Mouse (Mus musculus): ENCODE data around the gene Olfr286. TPM values are rescaled to one million over a fixed set of nuclear protein-coding genes. Genes with fewer than 3 reads are reported as not detected.

Gene Olfr286
- total RNA-seq, 2 experiments from 2014 or later = not detected

Other genes with a start within 250 kb of the Olfr286 start
- gene Col2a1, start 229.8 kb downstream of the Olfr286 start, total RNA-seq (2015; ENCODE audit: low replicate concordance) = not detected in 2 replicates
- not detected in 2 replicates for gene Col2a1, start 229.8 kb downstream of the Olfr286 start, total RNA-seq (2017; ENCODE audit: low replicate concordance)
- gene Pfkm, start 141.9 kb downstream of the Olfr286 start, total RNA-seq (2015; ENCODE audit: low replicate concordance) = 4.3 and 8.8 TPM in 2 replicates
- gene Pfkm, start 141.9 kb downstream of the Olfr286 start, total RNA-seq (2017; ENCODE audit: low replicate concordance) = 17.8 and 22.8 TPM in 2 replicates
- gene Senp1, start 140.7 kb downstream of the Olfr286 start, total RNA-seq (2015; ENCODE audit: low replicate concordance) = 35.0 and 47.4 TPM in 2 replicates
- 42.2 and 49.9 TPM in 2 replicates for gene Senp1, start 140.7 kb downstream of the Olfr286 start, total RNA-seq (2017; ENCODE audit: low replicate concordance)
- gene Asb8, start 68.8 kb downstream of the Olfr286 start, total RNA-seq (2015; ENCODE audit: low replicate concordance) = 8.8 and 28.8 TPM in 2 replicates
- 4.2 and 8.1 TPM in 2 replicates for gene Asb8, start 68.8 kb downstream of the Olfr286 start, total RNA-seq (2017; ENCODE audit: low replicate concordance)
- not detected in 2 replicates for gene Ccdc184, start 67.3 kb downstream of the Olfr286 start, total RNA-seq (2015; ENCODE audit: low replicate concordance)
- gene Ccdc184, start 67.3 kb downstream of the Olfr286 start, total RNA-seq (2017; ENCODE audit: low replicate concordance) = not detected in 2 replicates
- not detected in 2 replicates for gene Olfr288, start 38.9 kb downstream of the Olfr286 start, total RNA-seq (2015; ENCODE audit: low replicate concordance)
- not detected in 2 replicates for gene Olfr288, start 38.9 kb downstream of the Olfr286 start, total RNA-seq (2017; ENCODE audit: low replicate concordance)
- gene Gm44579, start 13.5 kb downstream of the Olfr286 start, total RNA-seq (2015; ENCODE audit: low replicate concordance) = not detected in 2 replicates
- gene Gm44579, start 13.5 kb downstream of the Olfr286 start, total RNA-seq (2017; ENCODE audit: low replicate concordance) = not detected in 2 replicates
- gene Olfr287, start 13.4 kb downstream of the Olfr286 start, total RNA-seq (2015; ENCODE audit: low replicate concordance) = not detected in 2 replicates
- gene Olfr287, start 13.4 kb downstream of the Olfr286 start, total RNA-seq (2017; ENCODE audit: low replicate concordance) = not detected in 2 replicates
- not detected in 2 replicates for gene H1fnt, start 22.8 kb upstream of the Olfr286 start, total RNA-seq (2015; ENCODE audit: low replicate concordance)
- gene H1fnt, start 22.8 kb upstream of the Olfr286 start, total RNA-seq (2017; ENCODE audit: low replicate concordance) = not detected in 2 replicates
- gene Zfp641, start 61.7 kb upstream of the Olfr286 start, total RNA-seq (2015; ENCODE audit: low replicate concordance) = not detected in 2 replicates
- gene Zfp641, start 61.7 kb upstream of the Olfr286 start, total RNA-seq (2017; ENCODE audit: low replicate concordance) = not detected in 2 replicates
- gene Olfr285, start 82.9 kb upstream of the Olfr286 start, total RNA-seq (2015; ENCODE audit: low replicate concordance) = not detected in 2 replicates
- not detected in 2 replicates for gene Olfr285, start 82.9 kb upstream of the Olfr286 start, total RNA-seq (2017; ENCODE audit: low replicate concordance)
- not detected in 2 replicates for gene Olfr284, start 106.5 kb upstream of the Olfr286 start, total RNA-seq (2015; ENCODE audit: low replicate concordance)
- not detected in 2 replicates for gene Olfr284, start 106.5 kb upstream of the Olfr286 start, total RNA-seq (2017; ENCODE audit: low replicate concordance)
- gene Olfr283, start 146.5 kb upstream of the Olfr286 start, total RNA-seq (2015; ENCODE audit: low replicate concordance) = not detected in 2 replicates
- gene Olfr283, start 146.5 kb upstream of the Olfr286 start, total RNA-seq (2017; ENCODE audit: low replicate concordance) = not detected in 2 replicates
- gene Olfr282, start 196.8 kb upstream of the Olfr286 start, total RNA-seq (2015; ENCODE audit: low replicate concordance) = not detected in 2 replicates
- gene Olfr282, start 196.8 kb upstream of the Olfr286 start, total RNA-seq (2017; ENCODE audit: low replicate concordance) = not detected in 2 replicates
- not detected in 2 replicates for gene Olfr281, start 218.1 kb upstream of the Olfr286 start, total RNA-seq (2015; ENCODE audit: low replicate concordance)
- gene Olfr281, start 218.1 kb upstream of the Olfr286 start, total RNA-seq (2017; ENCODE audit: low replicate concordance) = not detected in 2 replicates
- not detected in 2 replicates for gene OR5BS1P, start 235.4 kb upstream of the Olfr286 start, total RNA-seq (2015; ENCODE audit: low replicate concordance)
- not detected in 2 replicates for gene OR5BS1P, start 235.4 kb upstream of the Olfr286 start, total RNA-seq (2017; ENCODE audit: low replicate concordance)
- gene Lalba, start 248.3 kb upstream of the Olfr286 start, total RNA-seq (2015; ENCODE audit: low replicate concordance) = not detected in 2 replicates
- not detected in 2 replicates for gene Lalba, start 248.3 kb upstream of the Olfr286 start, total RNA-seq (2017; ENCODE audit: low replicate concordance)